In the genomic region with DNA sequence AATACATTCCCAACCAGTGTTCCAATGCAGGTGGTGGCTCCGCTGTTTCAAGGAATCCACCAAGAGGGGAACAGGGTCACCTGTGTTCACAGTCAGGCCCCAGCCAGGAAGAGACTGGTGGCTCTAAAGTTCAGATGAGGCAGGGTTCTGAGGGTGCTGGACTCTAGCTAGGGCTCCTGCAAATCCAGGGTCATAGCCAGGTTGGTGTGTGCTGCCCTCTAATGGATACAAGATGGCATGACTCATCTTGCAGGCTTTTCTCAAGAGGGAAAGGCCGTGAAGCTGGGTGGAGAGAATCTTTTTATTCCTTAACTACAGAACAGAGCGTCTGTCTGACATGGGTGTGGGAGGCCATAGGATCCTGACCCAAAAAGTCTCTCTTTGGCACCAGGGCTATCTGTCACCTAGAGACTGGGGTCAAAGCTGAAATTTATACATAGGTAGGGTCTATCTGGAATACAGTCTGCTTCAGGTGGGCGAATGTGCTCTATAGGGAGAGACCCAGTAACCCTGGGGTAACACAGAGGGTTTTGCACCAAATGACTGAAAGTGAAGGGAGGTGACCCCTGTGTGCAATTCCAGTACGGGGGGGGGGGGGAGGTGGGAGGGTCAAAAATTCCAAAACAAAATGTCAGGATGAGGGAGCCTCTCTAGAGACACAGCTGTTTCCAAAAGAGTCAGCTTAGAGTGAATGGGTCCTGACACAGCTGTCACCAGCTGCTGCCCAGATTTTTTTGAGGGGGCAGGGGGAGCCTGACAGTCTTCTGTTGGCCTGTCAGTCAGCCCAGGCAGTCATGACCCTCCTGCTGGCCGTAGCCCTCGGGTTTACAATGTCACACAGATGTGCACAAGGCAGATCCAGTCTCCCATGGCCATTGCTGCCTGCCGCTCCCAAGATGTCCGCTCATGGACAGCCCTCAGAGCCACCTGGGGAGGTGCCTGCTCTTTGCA, we compare ENCODE assay signal across 9 mouse cellular contexts. TPM values are rescaled to one million over a fixed set of nuclear protein-coding genes. Genes with fewer than 3 reads are reported as not detected.
DNase-seq lines count a peak whose midpoint lies in the region; ATAC-seq and TF ChIP-seq lines count a peak whose summit lies in the region.
"Had no signal": no experiment of that assay in that cellular context is flagged by ENCODE, and none has a peak within 500 bp of the region (broad histone marks: within the 10 kb centered on the region; RNA-seq: fewer than 3 reads in every experiment).

No protein-coding gene starts in this region.

- TF ChIP-seq CTCF in ES-Bruce4 (IDR thresholded peaks at IDR 0.05; ENCODE audit: low read depth, low read length), result peak; percentile 56

- peak; percentile 26 for DNase-seq in hindbrain, embryonic 10.5 days (ENCODE audit: low spot score)
- peak; percentile 64 for DNase-seq in brain, adult 2 months (ENCODE audit: low read depth, low spot score)
- DNase-seq in heart, adult 9 months (ENCODE audit: low spot score in 2 of 2), result peak; percentile 12 to 26
- DNase-seq in left cerebral cortex, postnatal 4 days, result peak; percentile 28
- no peak for DNase-seq in yolk sac, embryonic 10.5 days (ENCODE audit: low spot score)

- no peak overlapping the region for H3K4me2 ChIP-seq in hindbrain, embryonic 13.5 days
- H3K4me2 ChIP-seq in neural tube, embryonic 12.5 days (replicated peaks), result no peak overlapping the region

- H3K36me3 ChIP-seq in hindbrain, embryonic 10.5 days, result no peaks in the 10 kb centered on the region
- no peaks in the 10 kb centered on the region for H3K36me3 ChIP-seq in hindbrain, embryonic 13.5 days
- H3K36me3 ChIP-seq in ES-Bruce4 (ENCODE audit: control insufficient read depth, insufficient read depth, low read length, poor library complexity, severe bottlenecking), result no peaks in the 10 kb centered on the region
- no peaks in the 10 kb centered on the region for H3K36me3 ChIP-seq in neural tube, embryonic 12.5 days

- no peak overlapping the region for H3K4me3 ChIP-seq in hindbrain, embryonic 10.5 days
- H3K4me3 ChIP-seq in hindbrain, embryonic 13.5 days, result no peak overlapping the region
- no peak overlapping the region for H3K4me3 ChIP-seq in ES-Bruce4 (ENCODE audit: low read depth, low read length)
- H3K4me3 ChIP-seq in neural tube, embryonic 12.5 days, result no peak overlapping the region

- H3K27ac ChIP-seq in hindbrain, embryonic 10.5 days, result no peak overlapping the region
- no peak overlapping the region for H3K27ac ChIP-seq in hindbrain, embryonic 13.5 days
- no peak overlapping the region for H3K27ac ChIP-seq in ES-Bruce4 (ENCODE audit: insufficient read depth, low read length)
- H3K27ac ChIP-seq in neural tube, embryonic 12.5 days, result no peak overlapping the region

- peaks cover 6% of the 10 kb centered on the region; the same call in 1 of the 2 replicates for H3K4me1 ChIP-seq in hindbrain, embryonic 10.5 days (replicated peaks)
- no peaks in the 10 kb centered on the region for H3K4me1 ChIP-seq in hindbrain, embryonic 13.5 days (replicated peaks)
- H3K4me1 ChIP-seq in ES-Bruce4 (ENCODE audit: control insufficient read depth, insufficient read depth, low read length), result no peaks in the 10 kb centered on the region
- H3K4me1 ChIP-seq in neural tube, embryonic 12.5 days, result no peaks in the 10 kb centered on the region

- no peaks in the 10 kb centered on the region for H3K27me3 ChIP-seq in hindbrain, embryonic 10.5 days (ENCODE audit: insufficient read depth, poor library complexity, severe bottlenecking)
- no peaks in the 10 kb centered on the region for H3K27me3 ChIP-seq in hindbrain, embryonic 13.5 days
- no peaks in the 10 kb centered on the region for H3K27me3 ChIP-seq in ES-Bruce4 (ENCODE audit: control insufficient read depth, insufficient read depth, low read length, poor library complexity, severe bottlenecking)
- no peaks in the 10 kb centered on the region for H3K27me3 ChIP-seq in neural tube, embryonic 12.5 days (replicated peaks)

- no peak overlapping the region for H3K9ac ChIP-seq in hindbrain, embryonic 13.5 days
- H3K9ac ChIP-seq in ES-Bruce4 (ENCODE audit: low read depth, poor library complexity, severe bottlenecking), result no peak overlapping the region
- no peak overlapping the region for H3K9ac ChIP-seq in neural tube, embryonic 12.5 days

- no peak for TF ChIP-seq POLR2A in ES-Bruce4 (IDR thresholded peaks at IDR 0.05; ENCODE audit: insufficient read depth, low read length)

- TF ChIP-seq EP300 in ES-Bruce4 (IDR thresholded peaks at IDR 0.05; ENCODE audit: insufficient read depth, low read depth, low read length), result no peak

- WGBS in hindbrain, embryonic 10.5 days, result 59% methylated on average over 9 of the region's 9 CpGs
- 64% methylated on average over 9 of the region's 9 CpGs for WGBS in hindbrain, embryonic 13.5 days
- WGBS in neural tube, embryonic 12.5 days, result 62% methylated on average over 9 of the region's 9 CpGs

- intact Hi-C loops in left cerebral cortex, postnatal 4 days (cut with DNase I), result no loop called here

- ATAC-seq in hindbrain, embryonic 13.5 days (ENCODE audit: low FRiP score), result no peak
- ATAC-seq in neural tube, embryonic 12.5 days (ENCODE audit: low FRiP score, low read depth), result peak; percentile 58

- H3K9me3 ChIP-seq in hindbrain, embryonic 10.5 days, result no peaks in the 10 kb centered on the region
- no peaks in the 10 kb centered on the region for H3K9me3 ChIP-seq in hindbrain, embryonic 13.5 days
- no peaks in the 10 kb centered on the region for H3K9me3 ChIP-seq in ES-Bruce4 (replicated peaks; ENCODE audit: control insufficient read depth, insufficient read depth, low read length, poor library complexity, severe bottlenecking)
- H3K9me3 ChIP-seq in neural tube, embryonic 12.5 days, result no peaks in the 10 kb centered on the region

RNA-seq across cellular contexts. Expression of gene Gm9195, which starts 44.2 kb away (rescaled TPM):
- not detected in 2 replicates for polyA plus RNA-seq in hindbrain, embryonic 10.5 days (2016; fragmentation: Nextera tagmentation; extraction: Ambion mirVana)
- not detected in 2 replicates for polyA plus RNA-seq in hindbrain, embryonic 13.5 days (2015; fragmentation: Nextera tagmentation; extraction: Ambion mirVana)
- polyA plus RNA-seq in ES-Bruce4 (2011; ENCODE audit: insufficient read depth, insufficient read length, low read depth, missing spikeins), result not detected in 2 replicates
- not detected for total RNA-seq in left cerebral cortex, postnatal 4 days (2021)
- polyA plus RNA-seq in neural tube, embryonic 12.5 days (2016; fragmentation: Nextera tagmentation; extraction: Ambion mirVana), result not detected in 2 replicates
- polyA plus RNA-seq: liver, embryonic 16.5 days had no signal
